Mouse (Mus musculus) embryonic facial prominence, embryonic 15.5 days (tissue): ENCODE data around the gene Bicral. TPM values are rescaled to one million over a fixed set of nuclear protein-coding genes. Genes with fewer than 3 reads are reported as not detected.

Experiments used
- ATAC-seq: fragments of 200-750 bp; cut with Nextera tagmentation; 2 replicates; pipeline ENCODE4 v1.8.0; 2017; ENCODE audit warnings: low read depth, moderate TSS enrichment; ENCODE audit not compliant: insufficient number of reproducible peaks, low FRiP score, low TSS enrichment
- H3K27ac ChIP-seq: fragments of 300-500 bp; sonication (generic); replicated peaks from 2 replicates; pipeline ENCODE4 v1.5.1; 2015; ENCODE audit warnings: mild to moderate bottlenecking, inconsistent platforms
- H3K27me3 ChIP-seq: fragments of 300-500 bp; sonication (generic); 2 replicates; pipeline ENCODE4 v1.6.1; 2015; ENCODE audit warnings: inconsistent platforms
- H3K36me3 ChIP-seq: fragments of 300-500 bp; sonication (generic); 2 replicates; pipeline ENCODE4 v1.6.1; 2015; ENCODE audit warnings: mild to moderate bottlenecking, inconsistent platforms
- H3K4me1 ChIP-seq: fragments of 300-500 bp; sonication (generic); 2 replicates; pipeline ENCODE4 v1.6.1; 2015; ENCODE audit warnings: inconsistent platforms
- H3K4me2 ChIP-seq: fragments of 300-500 bp; sonication (generic); replicated peaks from 2 replicates; pipeline ENCODE4 v1.6.1; 2015; ENCODE audit warnings: mild to moderate bottlenecking, inconsistent platforms
- H3K4me3 ChIP-seq: fragments of 300-500 bp; sonication (generic); replicated peaks from 2 replicates; pipeline ENCODE4 v1.5.1; 2015; ENCODE audit warnings: mild to moderate bottlenecking, inconsistent platforms
- H3K9ac ChIP-seq: fragments of 300-500 bp; sonication (generic); 2 replicates; pipeline ENCODE4 v1.6.1; 2015; ENCODE audit warnings: inconsistent platforms
- H3K9me3 ChIP-seq: fragments of 300-500 bp; sonication (generic); replicated peaks from 2 replicates; pipeline ENCODE4 v1.6.1; 2016; ENCODE audit warnings: inconsistent platforms
- WGBS: fragments of 180-500 bp; shearing (Covaris S2); methylation state at CpG from one replicate; pipeline ENCODE4 v1.1.7; 2015; 5-methylcytosine and 5-hydroxymethylcytosine counted together
- polyA plus RNA-seq: library from polyadenylated mRNA; unstranded; fragments of >200 nt; fragmentation: Nextera tagmentation; extraction: Ambion mirVana; gene quantifications from 2 replicates; pipeline ENCODE4 v1.2.1, GENCODE M21; 2015

Bicral gene
- polyA plus RNA-seq, 1 experiment from 2014 or later, result 4.5 TPM

GRCm38 (mm10) chr17:46872806-46873205, 14.5 kb upstream of the Bicral start:
- H3K9me3 ChIP-seq, result no peaks in the 10 kb centered on the region
- no peak overlapping the region for H3K9ac ChIP-seq
- no peak overlapping the region for H3K4me3 ChIP-seq
- no peak overlapping the region for H3K27ac ChIP-seq
- WGBS, result 73% methylated on average over 7 of the region's 7 CpGs
- no peaks in the 10 kb centered on the region for H3K27me3 ChIP-seq
- peaks cover 18% of the 10 kb centered on the region for H3K4me1 ChIP-seq
- ATAC-seq, result no peak
- no peak overlapping the region for H3K4me2 ChIP-seq
- no peaks in the 10 kb centered on the region for H3K36me3 ChIP-seq

DNA sequence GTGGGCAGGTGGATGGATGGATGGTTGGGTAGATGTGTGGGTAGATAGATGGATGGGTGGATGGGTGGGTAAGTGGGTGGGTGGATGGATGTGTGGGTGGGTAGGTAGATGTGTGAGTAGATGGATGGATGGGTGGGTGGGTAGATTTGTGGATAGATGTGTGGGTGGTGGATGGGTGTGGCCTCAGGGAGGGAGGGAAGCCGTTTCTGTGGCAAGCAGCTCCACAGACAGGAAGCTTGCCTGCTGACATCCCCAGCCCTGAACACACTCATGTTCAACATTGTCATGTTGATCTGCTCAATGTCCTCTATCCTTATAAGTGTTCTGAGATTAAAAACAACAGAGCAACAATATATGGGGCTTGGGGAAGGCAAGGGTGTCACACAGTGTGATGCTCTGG, 12.6 kb upstream of the Bicral start:
- H3K4me3 ChIP-seq, result no peak overlapping the region
- H3K4me1 ChIP-seq, result peaks cover 7% of the 10 kb centered on the region
- H3K9ac ChIP-seq, result no peak overlapping the region
- WGBS, result 37% methylated on average over 1 of the region's 1 CpGs
- no peak overlapping the region for H3K27ac ChIP-seq
- H3K4me2 ChIP-seq, result no peak overlapping the region
- no peak; the same call in 1 of the 2 replicates for ATAC-seq
- no peaks in the 10 kb centered on the region for H3K27me3 ChIP-seq
- no peaks in the 10 kb centered on the region for H3K36me3 ChIP-seq
- H3K9me3 ChIP-seq, result no peaks in the 10 kb centered on the region

- no peaks in the 10 kb centered on the region for H3K36me3 ChIP-seq
- H3K27me3 ChIP-seq, result no peaks in the 10 kb centered on the region
- no peaks in the 10 kb centered on the region for H3K9me3 ChIP-seq
- ATAC-seq, result no peak
- H3K27ac ChIP-seq, result no peak overlapping the region
- H3K4me2 ChIP-seq, result no peak overlapping the region
- 88% methylated on average over 5 of the region's 5 CpGs for WGBS
- H3K9ac ChIP-seq, result no peak overlapping the region
- H3K4me3 ChIP-seq, result no peak overlapping the region
- peaks cover 7% of the 10 kb centered on the region for H3K4me1 ChIP-seq
Measured at GRCm38 (mm10) chr17:46870204-46870798, 12.0 kb upstream of the Bicral start.

DNA sequence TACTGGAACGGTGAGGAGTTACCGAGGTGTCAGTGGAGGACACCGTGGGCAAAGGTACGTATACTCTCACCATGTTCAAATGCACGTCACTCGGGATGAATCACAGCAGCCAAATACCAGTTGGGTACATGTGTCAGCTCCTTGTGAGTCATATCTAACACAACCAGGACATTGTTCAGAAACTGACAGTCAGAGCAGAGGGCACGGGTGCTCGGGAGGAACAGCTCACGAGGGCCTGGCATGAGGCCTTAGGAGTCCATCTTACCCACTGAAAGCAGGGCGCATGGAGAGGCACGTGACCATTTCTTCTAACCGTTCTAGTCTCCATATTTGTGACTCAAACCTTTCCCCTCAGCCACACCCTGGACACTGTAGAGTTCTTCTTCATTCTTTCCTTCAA, 8.6 kb upstream of the Bicral start:
- Histone ChIP-seq H3K4me1 (no peaks in the 10 kb centered on the region; the same call in 1 of the 2 replicates), H3K4me2 (no peak overlapping the region), H3K36me3 (no peaks in the 10 kb centered on the region), H3K9ac (no peak overlapping the region), H3K27me3 (no peaks in the 10 kb centered on the region), H3K4me3 (no peak overlapping the region), H3K9me3 (no peaks in the 10 kb centered on the region), H3K27ac (no peak overlapping the region)
- WGBS, result 84% methylated on average over 12 of the region's 12 CpGs
- no peak for ATAC-seq

- H3K4me2 ChIP-seq, result no peak overlapping the region
- WGBS, result 74% methylated on average over 7 of the region's 7 CpGs
Measured at GRCm38 (mm10) chr17:46864566-46865195, 6.4 kb upstream of the Bicral start.

GRCm38 (mm10) chr17:46860120-46860519, 1.8 kb upstream of the Bicral start:
- Histone ChIP-seq H3K9ac (no peak overlapping the region), H3K27me3 (no peaks in the 10 kb centered on the region), H3K9me3 (no peaks in the 10 kb centered on the region), H3K4me2 (no peak overlapping the region), H3K4me3 (no peak overlapping the region), H3K36me3 (no peaks in the 10 kb centered on the region), H3K4me1 (no peaks in the 10 kb centered on the region; the same call in 1 of the 2 replicates), H3K27ac (no peak overlapping the region)
- ATAC-seq, result no peak
- 86% methylated on average over 4 of the region's 4 CpGs for WGBS

More at GRCm38 (mm10) chr17:46864566-46865195, 6.4 kb upstream of the Bicral start:
- no peak for ATAC-seq
- Histone ChIP-seq H3K4me3 (no peak overlapping the region), H3K27me3 (no peaks in the 10 kb centered on the region), H3K9me3 (no peaks in the 10 kb centered on the region), H3K9ac (no peak overlapping the region), H3K27ac (no peak overlapping the region), H3K4me1 (no peaks in the 10 kb centered on the region; the same call in 1 of the 2 replicates), H3K36me3 (no peaks in the 10 kb centered on the region)

- Histone ChIP-seq H3K9me3 (no peaks in the 10 kb centered on the region), H3K27me3 (no peaks in the 10 kb centered on the region), H3K4me1 (peaks cover 9% of the 10 kb centered on the region; the same call in 1 of the 2 replicates), H3K4me3 (peak overlapping the region; percentile 87), H3K4me2 (peak overlapping the region; percentile 51), H3K9ac (peak overlapping the region; percentile 65; the same call in 1 of the 2 replicates), H3K36me3 (no peaks in the 10 kb centered on the region), H3K27ac (peak overlapping the region; percentile 100)
- no peak for ATAC-seq
- WGBS, result 13% methylated on average over 9 of the region's 9 CpGs
Measured at GRCm38 (mm10) chr17:46858749-46859444, 615 bp upstream of the Bicral start.

DNA sequence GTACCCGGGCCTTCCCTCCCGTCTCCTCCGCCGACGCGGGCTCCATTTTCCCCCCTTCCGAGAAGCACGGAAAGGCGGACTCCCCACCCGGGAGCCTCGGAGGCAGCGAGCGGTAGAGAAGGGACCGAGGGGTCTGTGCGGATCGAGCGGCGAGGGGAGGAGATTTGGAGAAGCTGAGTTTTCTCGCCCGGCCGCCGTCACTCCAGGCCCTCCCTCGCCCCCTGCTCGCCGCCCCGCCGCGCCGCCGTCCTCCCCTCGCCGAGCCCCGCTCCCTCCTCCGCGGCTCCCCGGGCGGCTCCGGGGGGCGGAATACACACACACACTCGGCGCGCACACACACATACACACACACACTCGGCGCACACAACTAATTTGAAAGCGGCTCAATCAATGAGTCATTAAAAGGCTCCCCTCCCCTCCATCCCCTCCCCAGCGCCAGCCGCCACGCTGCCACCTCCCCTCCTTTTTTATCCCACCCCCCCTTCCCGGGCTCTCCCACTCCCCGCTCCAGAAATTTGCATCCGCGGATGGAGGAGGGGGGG, 850 bp downstream of the Bicral start:
- Histone ChIP-seq H3K4me3 (peak overlapping the region; percentile 87), H3K9ac (peak overlapping the region; percentile 100), H3K27ac (peak overlapping the region; percentile 100), H3K9me3 (no peaks in the 10 kb centered on the region), H3K36me3 (no peaks in the 10 kb centered on the region), H3K4me2 (peak overlapping the region; percentile 51), H3K4me1 (peaks cover 18% of the 10 kb centered on the region), H3K27me3 (no peaks in the 10 kb centered on the region)
- ATAC-seq, result peak; percentile 79
- under 1% methylated on average over 38 of the region's 52 CpGs for WGBS

GRCm38 (mm10) chr17:46856471-46857360, 1.6 kb downstream of the Bicral start:
- peak overlapping the region; percentile 100 for H3K9ac ChIP-seq
- H3K9me3 ChIP-seq, result no peaks in the 10 kb centered on the region
- ATAC-seq, result no peak
- no peaks in the 10 kb centered on the region for H3K36me3 ChIP-seq
- H3K4me3 ChIP-seq, result peak overlapping the region; percentile 87
- peaks cover 18% of the 10 kb centered on the region for H3K4me1 ChIP-seq
- H3K27ac ChIP-seq, result peak overlapping the region; percentile 100
- WGBS, result under 1% methylated on average over 87 of the region's 87 CpGs
- H3K27me3 ChIP-seq, result no peaks in the 10 kb centered on the region
- peak overlapping the region; percentile 56 for H3K4me2 ChIP-seq

DNA sequence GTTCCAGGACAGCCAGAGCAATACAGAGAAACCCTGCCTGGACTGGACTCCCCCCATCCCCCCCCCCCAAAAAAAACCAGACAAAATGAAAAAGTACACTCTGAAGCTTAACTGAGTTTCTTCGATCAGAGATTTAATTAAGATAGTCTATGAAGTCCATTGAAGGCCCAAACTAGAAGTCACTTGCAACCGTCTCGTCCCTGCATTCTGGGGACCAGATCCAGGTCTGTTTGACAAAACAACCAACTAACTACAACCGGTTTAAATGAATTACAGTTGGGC, 2.2 kb downstream of the Bicral start:
- H3K4me3 ChIP-seq, result peak overlapping the region; percentile 87
- ATAC-seq, result no peak
- no peaks in the 10 kb centered on the region for H3K36me3 ChIP-seq
- H3K4me1 ChIP-seq, result peaks cover 18% of the 10 kb centered on the region
- H3K4me2 ChIP-seq, result peak overlapping the region; percentile 56
- H3K27me3 ChIP-seq, result no peaks in the 10 kb centered on the region
- H3K27ac ChIP-seq, result peak overlapping the region; percentile 100
- WGBS, result 8% methylated on average over 4 of the region's 4 CpGs
- H3K9me3 ChIP-seq, result no peaks in the 10 kb centered on the region
- H3K9ac ChIP-seq, result peak overlapping the region; percentile 100
